Mouse (Mus musculus) megakaryocyte, embryonic 14.5 days (primary cell): ENCODE measurements around the gene Itgae. TPM values are rescaled to one million over a fixed set of nuclear protein-coding genes. Genes with fewer than 3 reads are reported as not detected.

ENCODE experiments used
- H3K27me3 ChIP-seq: replicated peaks from 2 replicates; pipeline ENCODE3; 2012; ENCODE audit warnings: inconsistent platforms
- H3K36me3 ChIP-seq: replicated peaks from 2 replicates; pipeline ENCODE3; 2012; ENCODE audit warnings: low read length, inconsistent platforms, mixed read lengths
- H3K4me1 ChIP-seq: 2 replicates; pipeline ENCODE4 v1.6.1; 2012; ENCODE audit warnings: inconsistent platforms
- H3K4me3 ChIP-seq: replicated peaks from 2 replicates; pipeline ENCODE3; 2012; ENCODE audit warnings: moderate library complexity, mild to moderate bottlenecking, inconsistent platforms
- H3K9me3 ChIP-seq: 2 replicates; pipeline ENCODE4 v1.6.1; 2012; ENCODE audit warnings: inconsistent platforms
- FLI1 ChIP-seq: IDR thresholded peaks from 2 replicates; pipeline ENCODE4 v1.6.1; 2012; ENCODE audit warnings: low read length, inconsistent platforms, mixed read lengths
- GATA1 ChIP-seq: IDR thresholded peaks from 3 replicates; pipeline ENCODE4 v1.6.1; 2012; ENCODE audit warnings: mixed read lengths, low read length, inconsistent platforms, borderline replicate concordance
- polyA plus RNA-seq: library from polyadenylated mRNA; stranded (reverse); fragments of >175 nt; gene quantifications from 2 replicates; pipeline ENCODE4 v1.2.3, GENCODE M21; 2012; ENCODE audit warnings: low replicate concordance; ENCODE audit not compliant: insufficient read depth

Itgae gene
- polyA plus RNA-seq, 1 experiment = 0.31 TPM

GRCm38 (mm10) chr11:73193047-73193446, 102.7 kb downstream of the Itgae start:
- Histone ChIP-seq H3K9me3 (no peaks in the 10 kb centered on the region), H3K4me1 (peaks cover 35% of the 10 kb centered on the region), H3K36me3 (peaks cover 74% of the 10 kb centered on the region), H3K4me3 (peak overlapping the region; percentile 11), H3K27me3 (no peaks in the 10 kb centered on the region)
- TF ChIP-seq FLI1 (no peak), GATA1 (no peak)

DNA sequence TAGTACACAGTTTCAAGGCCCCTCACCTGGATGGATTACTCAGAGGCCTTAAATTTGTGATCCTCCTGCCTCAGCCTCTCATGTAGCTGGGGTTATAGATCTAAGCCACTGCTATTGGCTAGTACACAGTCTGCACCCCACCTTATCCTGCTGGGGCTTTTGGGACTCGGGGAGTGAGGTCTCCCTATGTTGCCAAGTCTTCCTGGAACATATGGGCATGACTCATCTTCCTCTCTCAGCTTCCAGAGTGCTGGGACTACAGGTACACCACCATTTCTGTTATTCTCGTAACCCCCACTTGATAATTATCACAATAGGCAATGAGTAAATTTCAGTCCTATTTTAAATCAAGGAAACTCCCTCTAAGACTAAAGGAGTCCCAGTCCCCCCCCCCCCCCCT, 104.1 kb downstream of the Itgae start:
- Histone ChIP-seq H3K9me3 (no peaks in the 10 kb centered on the region), H3K4me1 (peaks cover 43% of the 10 kb centered on the region), H3K27me3 (no peaks in the 10 kb centered on the region), H3K4me3 (no peak overlapping the region), H3K36me3 (peaks cover 60% of the 10 kb centered on the region)
- no peak for TF ChIP-seq FLI1
- TF ChIP-seq GATA1 = no peak

Other genes with a start within 250 kb of the Itgae start
- 354 and 444 TPM in 2 replicates for gene Atp2a3, start 129.4 kb upstream of the Itgae start, polyA plus RNA-seq
- gene P2rx1, start 91.5 kb upstream of the Itgae start, polyA plus RNA-seq = 400 TPM in 2 replicates
- gene Camkk1, start 71.6 kb upstream of the Itgae start, polyA plus RNA-seq = 6.5 and 19.1 TPM in 2 replicates
- 1.7 TPM in 1 of 2 replicates, not detected in the other for gene Ncbp3, start 42.8 kb upstream of the Itgae start, polyA plus RNA-seq
- gene Haspin, start 47.7 kb downstream of the Itgae start, polyA plus RNA-seq = 4.4 and 12.6 TPM in 2 replicates
- gene P2rx5, start 69.8 kb downstream of the Itgae start, polyA plus RNA-seq = 0.55 TPM in 1 of 2 replicates, not detected in the other
- gene Emc6, start 86.5 kb downstream of the Itgae start, polyA plus RNA-seq = 170 and 286 TPM in 2 replicates
- 19.3 and 28.8 TPM in 2 replicates for gene Tax1bp3, start 86.5 kb downstream of the Itgae start, polyA plus RNA-seq
- 1.3 and 4.1 TPM in 2 replicates for gene Ctns, start 108.5 kb downstream of the Itgae start, polyA plus RNA-seq
- gene Shpk, start 108.9 kb downstream of the Itgae start, polyA plus RNA-seq = 0.53 and 1.2 TPM in 2 replicates
- not detected in 2 replicates for gene Trpv1, start 143.7 kb downstream of the Itgae start, polyA plus RNA-seq
- 0.02 TPM in 1 of 2 replicates, not detected in the other for gene Trpv3, start 176.8 kb downstream of the Itgae start, polyA plus RNA-seq
- gene Aspa, start 239.0 kb downstream of the Itgae start, polyA plus RNA-seq = 0.97 TPM in 1 of 2 replicates, not detected in the other
- not detected in 2 replicates for gene Gm49340, start 239.2 kb downstream of the Itgae start, polyA plus RNA-seq
- not detected in 2 replicates for gene Spata22, start 239.2 kb downstream of the Itgae start, polyA plus RNA-seq